Mouse (Mus musculus) spleen, adult 2 months (tissue): ENCODE measurements around the gene Fam124b. TPM values are rescaled to one million over a fixed set of nuclear protein-coding genes. Genes with fewer than 3 reads are reported as not detected.

Experiments used
- DNase-seq, 2 experiments: peaks; one replicate each; pipeline versions ENCODE4 v3.0.0 to v3.0.0-alpha.2; 2012 to 2021; ENCODE audit warnings: low spot score in 2 of 2, low read depth in 1 of 2
- H3K27ac ChIP-seq: fragments of 200-500 bp; 2 replicates; pipeline ENCODE4 v1.5.1; 2012; ENCODE audit warnings: low read length, inconsistent platforms; ENCODE audit not compliant: insufficient read depth
- H3K27me3 ChIP-seq: fragments of 200-500 bp; 2 replicates; pipeline ENCODE4 v1.6.1; 2012; ENCODE audit warnings: mild to moderate bottlenecking, moderate library complexity, low read length, inconsistent platforms; ENCODE audit not compliant: control insufficient read depth, insufficient read depth
- H3K36me3 ChIP-seq: fragments of 200-500 bp; 2 replicates; pipeline ENCODE4 v1.6.1; 2012; ENCODE audit warnings: mild to moderate bottlenecking, low read length, inconsistent platforms; ENCODE audit not compliant: control insufficient read depth, insufficient read depth
- H3K4me1 ChIP-seq: fragments of 200-500 bp; 2 replicates; pipeline ENCODE4 v1.6.1; 2011; ENCODE audit warnings: inconsistent platforms; ENCODE audit not compliant: control insufficient read depth, insufficient read depth, insufficient read length
- H3K4me3 ChIP-seq: fragments of 200-500 bp; 2 replicates; pipeline ENCODE4 v1.5.1; 2011; ENCODE audit warnings: mild to moderate bottlenecking, inconsistent platforms; ENCODE audit not compliant: insufficient read depth, insufficient read length; ENCODE audit errors: extremely low read depth
- CTCF ChIP-seq: fragments of 200-500 bp; IDR thresholded peaks from 2 replicates; pipeline ENCODE4 v1.5.1; 2011; ENCODE audit warnings: mild to moderate bottlenecking, inconsistent platforms; ENCODE audit not compliant: insufficient read depth, insufficient read length, insufficient replicate concordance; ENCODE audit errors: extremely low read depth
- POLR2A ChIP-seq: fragments of 200-500 bp; IDR thresholded peaks from 2 replicates; pipeline ENCODE4 v1.6.1; 2011; ENCODE audit warnings: low read depth, low read length, inconsistent platforms
- WGBS: fragments of 180-500 bp; shearing (Covaris S2); methylation state at CpG from one replicate; pipeline ENCODE4 v1.1.7; 2018; 5-methylcytosine and 5-hydroxymethylcytosine counted together
- polyA plus RNA-seq: library from polyadenylated mRNA; depleted of rRNA; stranded (reverse); fragments of >200 nt; gene quantifications from 2 replicates; pipeline ENCODE4 v1.2.3, GENCODE M21; 2012

Gene Fam124b
- polyA plus RNA-seq, 1 experiment, result 0.19 TPM

GRCm38 (mm10) chr1:80241579-80241978 is 23.3 kb upstream of the Fam124b start:
- Histone ChIP-seq H3K4me1 (no peaks in the 10 kb centered on the region), H3K27me3 (no peaks in the 10 kb centered on the region), H3K36me3 (no peaks in the 10 kb centered on the region), H3K4me3 (no peak overlapping the region; the same call in 1 of the 2 replicates), H3K27ac (no peak overlapping the region)
- DNase-seq, result no peak
- no peak for TF ChIP-seq CTCF
- TF ChIP-seq POLR2A, result no peak
- 94% methylated on average over 6 of the region's 6 CpGs for WGBS

DNA sequence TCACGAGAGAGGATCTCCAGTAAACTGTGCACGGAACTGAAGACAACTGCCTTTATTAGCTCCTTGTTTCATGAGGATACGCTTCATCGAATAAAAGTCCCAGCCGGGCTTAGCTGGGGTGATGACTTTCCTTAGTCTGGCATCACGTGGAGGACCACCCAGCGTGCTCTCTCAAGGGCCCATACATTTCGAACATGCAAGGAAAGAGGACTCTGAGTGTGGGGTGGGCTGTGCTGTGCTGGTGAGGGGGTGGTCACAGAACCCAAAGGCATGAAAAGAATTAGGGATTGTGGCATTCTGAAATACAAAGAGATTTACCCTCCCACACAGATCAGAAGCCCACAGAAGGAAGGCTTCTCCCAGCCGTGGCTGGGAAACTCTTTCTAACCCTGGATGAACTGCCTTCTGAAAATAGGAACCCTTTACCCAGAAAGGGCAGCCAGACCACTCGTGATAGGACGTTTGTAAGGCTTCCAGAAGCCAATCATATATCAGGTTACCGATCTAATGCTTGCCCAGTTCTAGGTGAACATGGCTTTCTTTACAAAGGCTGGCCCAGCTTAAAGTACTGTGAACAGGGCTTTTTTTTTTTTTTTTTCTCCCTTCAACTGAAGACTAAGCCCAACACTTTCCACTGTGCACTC is 21.9 kb upstream of the Fam124b start:
- Histone ChIP-seq H3K4me1 (no peaks in the 10 kb centered on the region), H3K4me3 (no peak overlapping the region), H3K27ac (no peak overlapping the region), H3K27me3 (no peaks in the 10 kb centered on the region), H3K36me3 (no peaks in the 10 kb centered on the region)
- 86% methylated on average over 12 of the region's 12 CpGs for WGBS
- DNase-seq, result no peak
- TF ChIP-seq CTCF (no peak), POLR2A (no peak)

GRCm38 (mm10) chr1:80239481-80239880 is 21.2 kb upstream of the Fam124b start:
- H3K27ac ChIP-seq, result no peak overlapping the region
- no peaks in the 10 kb centered on the region for H3K36me3 ChIP-seq
- H3K4me3 ChIP-seq, result no peak overlapping the region
- H3K27me3 ChIP-seq, result no peaks in the 10 kb centered on the region
- WGBS, result 79% methylated on average over 11 of the region's 11 CpGs
- DNase-seq, result no peak
- H3K4me1 ChIP-seq, result no peaks in the 10 kb centered on the region
- TF ChIP-seq CTCF, result no peak
- no peak for TF ChIP-seq POLR2A

GRCm38 (mm10) chr1:80236951-80237702 is 18.9 kb upstream of the Fam124b start:
- H3K36me3 ChIP-seq, result no peaks in the 10 kb centered on the region
- no peak overlapping the region for H3K27ac ChIP-seq
- 87% methylated on average over 11 of the region's 11 CpGs for WGBS
- H3K4me1 ChIP-seq, result no peaks in the 10 kb centered on the region
- no peak for TF ChIP-seq POLR2A
- TF ChIP-seq CTCF, result no peak
- H3K27me3 ChIP-seq, result no peaks in the 10 kb centered on the region
- H3K4me3 ChIP-seq, result no peak overlapping the region
- no peak for DNase-seq

DNA sequence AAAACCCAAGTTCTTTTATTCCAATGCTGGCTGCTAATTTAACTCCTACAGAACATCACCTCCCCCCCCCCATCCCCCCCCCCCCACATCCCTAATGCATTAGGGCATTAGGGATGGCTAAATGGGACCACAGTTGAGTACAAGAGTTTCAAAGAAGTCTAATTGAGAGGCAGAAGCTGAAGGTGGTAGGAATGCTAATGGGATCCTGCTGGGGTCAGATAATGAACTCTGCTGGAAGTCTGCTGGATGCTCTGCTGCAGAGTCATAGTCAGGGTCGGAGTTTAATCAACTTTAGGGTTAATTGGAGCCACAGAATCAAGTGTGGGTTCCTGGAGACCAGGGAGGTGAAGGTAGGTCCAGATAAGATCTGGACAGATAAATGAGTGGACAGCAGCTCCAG is 17.9 kb upstream of the Fam124b start:
- TF ChIP-seq POLR2A (no peak), CTCF (no peak)
- Histone ChIP-seq H3K27ac (no peak overlapping the region), H3K36me3 (no peaks in the 10 kb centered on the region), H3K27me3 (no peaks in the 10 kb centered on the region), H3K4me3 (no peak overlapping the region), H3K4me1 (no peaks in the 10 kb centered on the region)
- WGBS, result 75% methylated on average over 1 of the region's 1 CpGs
- DNase-seq, result no peak

DNA sequence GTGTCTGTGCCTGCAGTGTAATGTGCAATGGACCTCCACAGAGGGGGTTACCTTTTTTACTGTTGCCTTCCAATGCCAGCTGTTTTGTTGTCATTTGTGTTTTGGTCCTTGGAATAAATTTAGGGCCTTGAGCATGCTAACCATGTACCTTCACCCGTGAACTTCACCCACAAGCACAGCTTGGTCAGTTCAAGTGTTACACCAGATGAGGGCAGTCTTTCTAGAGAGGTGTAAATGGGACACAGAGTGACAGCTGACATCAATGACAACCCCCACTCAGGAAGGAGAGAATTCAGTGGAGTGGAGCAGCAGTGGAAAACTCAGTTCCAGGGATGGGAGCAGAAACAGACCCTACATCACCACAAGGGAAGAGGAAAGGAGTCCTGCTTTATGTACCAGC is 12.3 kb upstream of the Fam124b start:
- no peak for TF ChIP-seq CTCF
- TF ChIP-seq POLR2A, result no peak
- no peaks in the 10 kb centered on the region for H3K4me1 ChIP-seq
- no peaks in the 10 kb centered on the region for H3K27me3 ChIP-seq
- DNase-seq, result no peak
- no peak overlapping the region for H3K4me3 ChIP-seq
- H3K36me3 ChIP-seq, result no peaks in the 10 kb centered on the region
- H3K27ac ChIP-seq, result no peak overlapping the region
- 63% methylated on average over 1 of the region's 1 CpGs for WGBS

GRCm38 (mm10) chr1:80224839-80225412 is 6.7 kb upstream of the Fam124b start:
- Histone ChIP-seq H3K27me3 (no peaks in the 10 kb centered on the region), H3K27ac (no peak overlapping the region), H3K4me3 (no peak overlapping the region), H3K36me3 (no peaks in the 10 kb centered on the region), H3K4me1 (no peaks in the 10 kb centered on the region)
- WGBS, result 51% methylated on average over 3 of the region's 3 CpGs
- TF ChIP-seq POLR2A (no peak), CTCF (no peak)
- no peak for DNase-seq
